Mouse (Mus musculus) liver, postnatal 0 days (tissue): ENCODE measurements around the gene Tbx5.

ENCODE experiments used
- CTCF ChIP-seq: sonication (generic); IDR thresholded peaks from 2 replicates; pipeline ENCODE4 v1.5.1; 2016; ENCODE audit warnings: antibody characterized with exemption, low read depth
- EP300 ChIP-seq: IDR thresholded peaks from 2 replicates; pipeline ENCODE4 v1.6.1; 2016; ENCODE audit warnings: antibody characterized with exemption, low read depth, mild to moderate bottlenecking

DNA sequence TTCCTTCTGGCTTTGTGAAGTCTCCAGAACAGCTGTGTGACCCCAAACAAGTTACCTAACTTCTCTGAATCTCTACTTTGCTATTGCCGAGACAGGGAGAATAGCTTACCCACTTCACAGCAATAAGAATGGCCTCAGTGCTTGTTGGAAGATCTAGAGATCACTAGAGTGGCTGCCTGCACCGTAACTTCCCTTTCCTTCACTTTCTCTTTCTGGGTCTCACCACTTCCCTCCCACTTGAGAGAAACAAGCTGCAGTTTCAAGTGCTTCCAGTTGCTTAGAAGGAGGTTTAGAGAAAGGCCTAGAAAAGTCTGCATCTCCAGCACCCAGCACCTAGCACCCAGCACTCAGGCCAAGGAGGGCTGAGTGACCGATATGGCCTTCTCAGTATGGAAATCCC is 64.1 kb downstream of the Tbx5 start:
- TF ChIP-seq EP300, result no peak
- no peak for TF ChIP-seq CTCF
